Mouse (Mus musculus) kidney, adult 2 months (tissue): Measurements from ENCODE around the gene Arl9.

Experiments
- CTCF ChIP-seq: fragments of 200-500 bp; conservative IDR thresholded peaks from 2 replicates; pipeline ENCODE4 v1.5.1; 2011; ENCODE audit warnings: low read depth, mild to moderate bottlenecking, control low read depth, low read length, moderate library complexity, mixed read lengths; ENCODE audit not compliant: insufficient read depth, insufficient read length
- POLR2A ChIP-seq: fragments of 200-500 bp; IDR thresholded peaks from one replicate; pipeline ENCODE4 v1.6.1; 2011; ENCODE audit warnings: low read depth, low read length, control low read depth

DNA sequence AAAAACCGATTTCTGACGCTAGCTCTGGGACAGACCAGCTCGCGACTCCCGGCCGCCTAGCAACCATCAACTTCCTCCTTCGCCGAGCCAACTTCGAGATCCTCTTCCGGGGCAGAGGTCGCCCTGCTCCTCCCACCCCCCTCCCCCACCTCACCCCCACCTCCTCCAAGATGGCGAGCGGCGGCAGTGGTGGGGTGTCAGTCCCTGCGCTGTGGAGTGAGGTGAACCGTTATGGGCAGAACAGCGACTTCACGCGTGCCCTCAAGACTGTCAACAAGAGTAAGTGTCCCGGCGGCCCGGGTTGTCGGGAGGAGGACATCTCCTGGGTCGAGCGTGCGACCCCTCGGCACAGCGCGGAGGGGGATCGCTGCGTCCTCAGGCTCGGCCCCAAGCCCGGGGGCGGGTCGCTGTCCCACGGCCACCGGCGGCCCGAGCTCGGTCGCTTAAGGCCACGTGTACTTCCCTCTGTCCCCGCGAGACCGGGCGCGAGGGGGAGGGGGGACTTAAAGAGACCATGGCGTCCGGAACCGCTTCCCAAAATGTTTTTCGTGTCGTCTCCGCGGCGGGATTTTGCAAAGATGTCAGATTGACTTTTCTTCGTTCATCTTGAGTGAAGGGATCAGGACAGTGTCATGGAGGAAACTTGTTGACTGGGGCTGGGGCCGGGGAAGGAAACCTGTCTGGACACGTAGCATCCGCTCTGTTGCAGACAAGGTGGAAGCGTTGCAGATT is 29.1 kb upstream of the Arl9 start, which contains the start of gene Srp72:
- TF ChIP-seq CTCF = no peak
- TF ChIP-seq POLR2A = no peak
